Mouse (Mus musculus) heart, postnatal 10 days (tissue): ENCODE data around the gene Cd320. TPM values are rescaled to one million over a fixed set of nuclear protein-coding genes. Genes with fewer than 3 reads are reported as not detected.
"Not testable (repeated sequence)": the region's sequence is repeated elsewhere in the genome, so short reads cannot be mapped to it uniquely, and the experiment has no call there.

Experiments used
- DNase-seq, 2 experiments: peaks; one replicate each; pipeline ENCODE4 v3.0.0; 2021
- intact Hi-C: fragments of 180-260 bp; cut with DNase I; formaldehyde crosslinking; loops from one replicate; pipeline ENCODE4 v1.15.1; 2025
- total RNA-seq, 2 experiments: library from RNA; stranded (reverse); gene quantifications; 2 replicates each; pipeline ENCODE4 v1.2.3; 2021

The Cd320 gene
- total RNA-seq = 10 to 100 TPM; 19.7 to 22.9 TPM

DNA sequence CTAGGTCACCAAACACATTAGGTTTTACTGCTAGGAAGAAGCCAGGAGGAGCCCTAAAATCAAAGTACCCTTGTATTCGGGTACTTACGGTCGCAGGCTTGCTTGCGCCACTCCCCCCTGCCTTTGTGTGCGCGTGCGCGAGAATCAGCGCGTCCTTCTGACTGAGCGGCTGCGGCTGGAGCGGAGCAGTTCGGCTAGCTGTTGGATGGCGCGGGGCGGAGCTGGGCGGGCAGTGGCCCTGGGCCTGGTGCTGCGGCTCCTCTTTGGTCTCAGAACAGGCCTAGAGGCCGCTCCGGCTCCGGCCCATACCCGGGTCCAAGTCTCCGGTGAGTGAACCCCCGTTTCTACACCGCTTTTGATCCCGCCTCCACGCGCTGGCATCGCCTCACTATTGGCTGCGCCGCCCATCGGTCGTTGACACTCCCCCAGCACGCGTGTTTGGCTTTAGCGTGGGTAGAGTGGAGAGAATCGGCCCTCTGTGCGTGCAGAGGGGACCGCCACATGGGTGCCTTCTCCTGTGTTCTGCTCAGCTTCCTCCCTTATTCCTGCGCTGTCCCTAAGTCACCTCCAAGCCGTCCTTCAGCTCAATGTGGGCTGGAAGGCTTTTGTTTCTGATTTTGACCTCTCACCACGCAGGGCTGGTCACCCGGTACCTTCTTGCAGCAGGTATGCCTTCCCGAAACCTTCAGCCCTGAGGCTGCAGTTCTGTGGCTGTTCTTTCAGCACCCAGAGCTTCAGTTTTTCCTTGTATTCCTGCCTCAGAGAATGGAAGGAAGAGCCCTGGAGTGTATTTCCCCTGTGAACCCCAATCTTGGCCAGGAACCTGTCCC is at the start of gene Cd320:
Cd320 (plus strand) TSS at position 126 of the 830 bp plus-strand sequence.
- intact Hi-C loops = no loop called here
- DNase-seq = peak; percentile 95

GRCm38 (mm10) chr17:33798306-33798705 is 44.6 kb upstream of the Cd320 start:
- intact Hi-C loops = no loop called here
- peak; percentile 63 to 69 for DNase-seq

- intact Hi-C loops = no loop called here
These were observed 43.6 kb upstream of the Cd320 start for GRCm38 (mm10) chr17:33799277-33799676.

DNA sequence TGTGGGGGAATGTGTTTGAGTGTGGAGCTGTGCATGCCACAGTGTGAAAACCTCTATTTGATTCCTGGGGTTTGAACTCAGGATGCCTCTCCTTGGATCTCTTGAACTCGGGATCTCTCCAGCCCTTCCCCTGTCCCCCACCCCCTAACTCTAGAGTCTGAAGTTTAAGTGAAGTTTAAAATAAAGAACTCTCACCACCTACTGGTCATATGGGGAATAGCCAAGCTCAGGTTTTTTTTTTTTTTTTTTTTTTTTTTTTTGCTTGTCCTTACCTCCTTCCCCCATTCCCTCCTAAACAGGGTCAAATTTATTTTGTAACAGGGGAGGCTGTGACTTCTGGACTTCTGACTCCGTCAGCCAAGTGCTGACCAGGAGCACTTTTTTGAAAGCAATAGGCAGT is 40.7 kb upstream of the Cd320 start:
- intact Hi-C loops = loop anchor here (1.0 to 10.0 kb wide), 5 partner anchors 56 to 363 kb away; partner anchors contain the start of genes Myo1f and Pram1
- DNase-seq = no peak

More at GRCm38 (mm10) chr17:33799277-33799676, 43.6 kb upstream of the Cd320 start:
- no peak for DNase-seq

- intact Hi-C loops = loop anchor here (10.0 kb wide), 2 partner anchors 169 to 249 kb away; partner anchors contain the start of genes Myo1f and Pram1
- no peak for DNase-seq
These were observed 38.7 kb upstream of the Cd320 start for GRCm38 (mm10) chr17:33804205-33804604.

DNA sequence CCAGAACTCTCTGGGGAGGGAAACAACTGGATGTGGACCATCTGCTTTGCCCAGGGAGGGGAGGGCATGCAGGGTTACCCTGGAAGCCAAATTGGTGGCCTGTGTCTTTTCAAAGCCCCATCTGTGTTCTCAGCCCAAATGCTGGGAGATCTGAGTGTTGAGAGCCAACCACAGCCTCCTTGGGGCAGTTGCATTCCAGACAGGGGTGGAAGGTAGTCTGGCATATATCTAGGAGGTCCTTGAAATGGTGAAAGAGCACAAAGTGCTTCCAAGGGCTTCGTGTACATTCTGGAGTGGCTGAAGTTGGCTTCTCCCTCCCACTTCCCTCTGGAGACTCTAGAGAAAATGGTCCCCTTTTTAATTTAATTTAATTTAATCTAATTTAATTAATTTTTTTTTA is 38.1 kb upstream of the Cd320 start:
- no peak for DNase-seq
- intact Hi-C loops = loop anchor here (10.0 kb wide), 2 partner anchors 170 to 250 kb away; partner anchors contain the start of genes Myo1f and Pram1

GRCm38 (mm10) chr17:33807181-33807888 is 35.6 kb upstream of the Cd320 start:
- no peak for DNase-seq
- intact Hi-C loops = loop anchor here (10.0 kb wide), 2 partner anchors 173 to 253 kb away; partner anchors contain the start of genes Myo1f and Pram1

DNA sequence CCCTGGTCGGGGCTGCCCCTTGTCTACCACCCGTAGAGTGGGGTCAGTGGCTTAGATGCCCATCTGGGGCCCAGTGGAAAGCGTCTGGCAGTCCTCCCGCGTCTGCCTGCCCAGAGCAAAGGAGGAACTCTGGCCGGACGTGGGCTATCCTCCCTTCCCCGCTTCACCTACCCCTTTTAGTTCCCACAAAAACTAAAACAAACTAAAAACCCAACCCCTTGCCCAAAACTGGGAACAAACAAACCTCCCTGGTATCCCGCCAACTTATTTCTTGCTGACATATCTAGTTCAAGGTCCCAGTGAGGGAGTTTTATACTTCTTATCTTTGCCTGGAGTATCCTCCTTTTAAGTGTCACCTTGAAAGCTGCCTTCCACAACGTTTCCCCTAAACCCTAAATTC is 34.7 kb upstream of the Cd320 start:
- intact Hi-C loops = loop anchor here (10.0 kb wide), 2 partner anchors 173 to 253 kb away; partner anchors contain the start of genes Myo1f and Pram1
- no peak for DNase-seq

DNA sequence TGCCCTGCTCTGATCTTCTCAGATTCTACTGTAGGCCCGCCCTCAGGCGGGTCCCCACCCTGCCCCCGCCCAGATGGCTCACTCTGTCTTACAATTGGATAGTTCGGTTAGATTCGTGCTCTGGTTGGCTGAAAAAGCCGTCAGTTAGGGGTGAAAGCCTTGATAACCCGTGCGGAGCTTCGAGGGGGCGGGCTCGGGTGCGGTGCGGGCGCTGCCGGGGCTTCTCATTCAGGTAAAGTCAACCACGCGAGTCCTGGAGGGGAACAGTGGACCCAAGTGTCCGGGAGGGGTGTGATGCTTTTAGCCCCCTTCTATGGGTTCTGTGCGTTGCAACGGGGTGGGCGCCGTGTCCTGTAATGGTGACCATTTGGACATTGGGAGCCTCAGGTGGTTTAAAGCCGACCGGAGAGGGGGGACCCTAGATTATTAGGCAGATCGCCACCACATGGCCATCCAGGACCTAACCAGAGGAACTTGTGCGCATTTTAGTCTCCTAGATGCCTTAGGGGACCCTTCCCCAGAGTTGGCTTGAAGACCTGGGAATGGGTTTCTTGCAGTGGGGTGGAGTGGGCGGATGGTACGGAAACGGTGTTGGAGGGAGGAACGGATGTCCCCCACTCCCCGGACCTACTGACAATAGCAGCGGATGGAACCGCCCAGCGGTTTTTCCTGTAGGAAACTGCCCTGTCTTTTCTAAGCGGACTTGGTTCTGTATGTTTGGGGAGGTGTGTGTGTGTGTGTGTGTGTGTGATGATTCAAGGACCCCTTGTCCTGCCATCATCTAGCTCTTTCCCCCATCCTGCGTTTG is 32.4 kb upstream of the Cd320 start, which contains the start of gene Kank3:
Kank3 (plus strand) TSS at position 186 of the 808 bp plus-strand sequence.
- intact Hi-C loops = no loop called here
- DNase-seq = peak; percentile 97 to 98

DNA sequence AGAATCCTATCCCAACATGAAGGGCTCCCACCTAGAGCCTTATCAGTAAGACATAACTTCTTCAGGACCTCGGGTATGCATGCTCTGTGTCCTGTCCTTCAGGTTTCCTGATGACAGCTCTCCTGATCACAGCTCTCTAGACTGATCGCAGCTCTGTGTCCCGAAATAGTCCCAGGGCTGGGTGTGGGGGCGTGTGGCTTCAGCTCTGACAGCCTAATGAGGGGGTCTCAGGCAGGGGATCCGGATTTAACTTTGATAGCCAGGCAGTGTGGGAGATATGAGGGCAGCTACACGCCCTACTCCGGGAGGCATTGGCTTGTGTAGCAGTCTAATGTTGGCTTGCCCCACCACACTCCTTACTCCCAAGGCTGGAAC is 31.8 kb upstream of the Cd320 start:
- no peak for DNase-seq
- intact Hi-C loops = no loop called here

GRCm38 (mm10) chr17:33812475-33812874 is 30.4 kb upstream of the Cd320 start:
- DNase-seq = no peak
- intact Hi-C loops = no loop called here

DNA sequence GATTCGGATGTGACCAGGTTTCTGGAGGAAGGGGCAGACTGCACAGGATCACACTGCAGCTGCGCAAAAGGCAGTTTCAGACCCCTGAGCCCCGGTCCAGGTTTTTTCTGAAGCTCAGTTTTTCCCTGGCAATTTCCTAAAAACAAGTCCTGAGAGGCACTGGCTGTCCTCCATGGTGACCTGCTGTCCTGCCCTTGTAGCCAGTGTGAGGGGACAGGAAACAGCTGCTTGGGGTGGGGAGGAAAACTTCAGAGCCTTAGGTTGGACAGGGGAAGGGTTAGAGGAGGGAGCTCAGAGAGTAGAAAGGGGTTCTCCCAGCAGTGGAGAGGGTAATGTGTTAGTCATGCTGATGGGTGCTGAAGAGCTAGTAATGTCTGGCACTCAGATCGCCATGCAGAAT is 29.9 kb upstream of the Cd320 start:
- peak; percentile 55 to 67 for DNase-seq
- intact Hi-C loops = no loop called here

- intact Hi-C loops = no loop called here
- no peak for DNase-seq
These were observed 27.5 kb upstream of the Cd320 start for GRCm38 (mm10) chr17:33815399-33815798.

DNA sequence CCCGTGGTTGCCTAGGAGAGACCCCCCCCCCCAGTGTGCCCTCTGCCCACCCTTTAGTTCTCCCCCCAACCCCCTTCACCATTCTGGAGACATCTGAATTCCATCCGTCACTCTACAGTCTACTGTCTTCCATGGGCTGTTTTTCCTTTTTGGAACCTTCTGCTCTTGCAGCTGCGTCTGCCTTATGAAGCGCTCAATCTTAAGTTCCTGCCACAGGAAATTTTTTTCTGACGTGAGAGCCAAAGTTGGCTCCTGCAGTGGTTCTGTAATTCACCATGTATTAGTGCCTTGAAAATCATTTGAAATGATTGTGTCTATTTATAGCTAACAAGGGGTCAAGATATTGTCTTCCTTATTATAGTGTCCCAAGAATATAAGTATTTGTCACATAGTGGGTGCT is 26.3 kb upstream of the Cd320 start:
- intact Hi-C loops = no loop called here
- DNase-seq = no peak

- intact Hi-C loops = no loop called here
- DNase-seq = peak; percentile 88 to 89
These were observed 25.5 kb upstream of the Cd320 start for GRCm38 (mm10) chr17:33817184-33817968.

- intact Hi-C loops = no loop called here
- no peak for DNase-seq
These were observed 24.8 kb upstream of the Cd320 start for GRCm38 (mm10) chr17:33817969-33818643.

DNA sequence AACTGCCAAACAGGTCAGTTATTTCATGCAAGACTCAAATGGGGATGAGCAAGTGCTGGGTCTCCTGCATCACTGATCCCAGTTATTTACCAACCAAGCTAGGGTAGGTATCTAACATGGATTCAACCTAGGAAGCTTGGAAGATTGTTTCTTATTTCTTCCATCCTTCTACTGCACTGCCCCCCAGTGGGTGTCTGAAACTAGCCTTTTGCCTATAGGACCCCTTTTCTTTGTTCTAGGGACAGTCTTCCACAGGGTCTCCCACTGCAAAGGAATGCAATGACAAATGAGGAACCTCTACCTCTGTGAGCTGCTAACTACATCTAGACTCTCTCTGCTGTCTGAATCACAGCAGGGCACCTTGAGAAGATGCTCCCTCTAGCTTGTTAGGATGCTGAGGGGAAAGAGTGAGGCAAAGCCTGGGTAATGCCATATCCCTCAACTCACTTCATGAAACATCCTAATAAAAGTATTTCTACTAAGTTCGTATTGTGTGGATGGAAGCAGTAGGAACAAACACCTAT is 20.4 kb upstream of the Cd320 start:
- intact Hi-C loops = no loop called here
- DNase-seq = no peak

- DNase-seq, intact Hi-C loops: not testable (repeated sequence)
These were observed 19.7 kb upstream of the Cd320 start for GRCm38 (mm10) chr17:33823171-33823570.
